Mouse (Mus musculus): ENCODE measurements around the gene Map2k6. TPM values are rescaled to one million over a fixed set of nuclear protein-coding genes. Genes with fewer than 3 reads are reported as not detected.

Map2k6 gene
- polyA plus RNA-seq, 1 experiment = 3.6 TPM

- TF ChIP-seq CTCF (IDR thresholded peaks at IDR 0.05; ENCODE audit: low read depth, low read length) (no peak), POLR2A (IDR thresholded peaks at IDR 0.05; ENCODE audit: borderline replicate concordance, low read depth, low read length) (no peak)
- H3K27ac ChIP-seq (ENCODE audit: insufficient read depth, low read depth, low read length) = no peak overlapping the region
- H3K4me3 ChIP-seq (ENCODE audit: insufficient read depth, low read length) = no peak overlapping the region
- peaks cover 17% of the 10 kb centered on the region for H3K4me1 ChIP-seq (ENCODE audit: control insufficient read depth, insufficient read depth, low read length)
Observed at GRCm38 (mm10) chr11:110477961-110478869, 79.3 kb downstream of the Map2k6 start.

GRCm38 (mm10) chr11:110478978-110479384 is 80.1 kb downstream of the Map2k6 start:
- Histone ChIP-seq H3K27ac (ENCODE audit: insufficient read depth, low read depth, low read length) (no peak overlapping the region; the same call in 1 of the 2 replicates), H3K4me1 (ENCODE audit: control insufficient read depth, insufficient read depth, low read length) (peaks cover 17% of the 10 kb centered on the region), H3K4me3 (ENCODE audit: insufficient read depth, low read length) (peak overlapping the region; percentile 44)
- TF ChIP-seq CTCF (IDR thresholded peaks at IDR 0.05; ENCODE audit: low read depth, low read length) (no peak), POLR2A (IDR thresholded peaks at IDR 0.05; ENCODE audit: borderline replicate concordance, low read depth, low read length) (no peak)

- Histone ChIP-seq H3K4me1 (ENCODE audit: control insufficient read depth, insufficient read depth, low read length) (peaks cover 17% of the 10 kb centered on the region), H3K4me3 (ENCODE audit: insufficient read depth, low read length) (no peak overlapping the region), H3K27ac (ENCODE audit: insufficient read depth, low read depth, low read length) (no peak overlapping the region)
- no peak for TF ChIP-seq CTCF (IDR thresholded peaks at IDR 0.05; ENCODE audit: low read depth, low read length)
- TF ChIP-seq POLR2A (IDR thresholded peaks at IDR 0.05; ENCODE audit: borderline replicate concordance, low read depth, low read length) = no peak
Observed at GRCm38 (mm10) chr11:110481406-110481805, 82.5 kb downstream of the Map2k6 start.

- no peak for TF ChIP-seq CTCF (IDR thresholded peaks at IDR 0.05; ENCODE audit: low read depth, low read length)
- TF ChIP-seq POLR2A (IDR thresholded peaks at IDR 0.05; ENCODE audit: borderline replicate concordance, low read depth, low read length) = no peak
- no peak overlapping the region for H3K27ac ChIP-seq (ENCODE audit: insufficient read depth, low read depth, low read length)
- peaks cover 12% of the 10 kb centered on the region for H3K4me1 ChIP-seq (ENCODE audit: control insufficient read depth, insufficient read depth, low read length)
- H3K4me3 ChIP-seq (ENCODE audit: insufficient read depth, low read length) = no peak overlapping the region
Observed at GRCm38 (mm10) chr11:110482176-110482575, 83.3 kb downstream of the Map2k6 start.

GRCm38 (mm10) chr11:110482649-110483048 is 83.7 kb downstream of the Map2k6 start:
- Histone ChIP-seq H3K27ac (ENCODE audit: insufficient read depth, low read depth, low read length) (no peak overlapping the region), H3K4me3 (ENCODE audit: insufficient read depth, low read length) (no peak overlapping the region), H3K4me1 (ENCODE audit: control insufficient read depth, insufficient read depth, low read length) (peaks cover 7% of the 10 kb centered on the region)
- TF ChIP-seq CTCF (IDR thresholded peaks at IDR 0.05; ENCODE audit: low read depth, low read length) = no peak
- no peak for TF ChIP-seq POLR2A (IDR thresholded peaks at IDR 0.05; ENCODE audit: borderline replicate concordance, low read depth, low read length)

GRCm38 (mm10) chr11:110483165-110483564 is 84.2 kb downstream of the Map2k6 start:
- peaks cover 7% of the 10 kb centered on the region for H3K4me1 ChIP-seq (ENCODE audit: control insufficient read depth, insufficient read depth, low read length)
- H3K27ac ChIP-seq (ENCODE audit: insufficient read depth, low read depth, low read length) = no peak overlapping the region
- no peak overlapping the region for H3K4me3 ChIP-seq (ENCODE audit: insufficient read depth, low read length)
- TF ChIP-seq POLR2A (IDR thresholded peaks at IDR 0.05; ENCODE audit: borderline replicate concordance, low read depth, low read length) (no peak), CTCF (IDR thresholded peaks at IDR 0.05; ENCODE audit: low read depth, low read length) (no peak)

- Histone ChIP-seq H3K4me1 (ENCODE audit: control insufficient read depth, insufficient read depth, low read length) (peaks cover 7% of the 10 kb centered on the region), H3K4me3 (ENCODE audit: insufficient read depth, low read length) (no peak overlapping the region), H3K27ac (ENCODE audit: insufficient read depth, low read depth, low read length) (no peak overlapping the region)
- no peak for TF ChIP-seq POLR2A (IDR thresholded peaks at IDR 0.05; ENCODE audit: borderline replicate concordance, low read depth, low read length)
- no peak for TF ChIP-seq CTCF (IDR thresholded peaks at IDR 0.05; ENCODE audit: low read depth, low read length)
Observed at GRCm38 (mm10) chr11:110484426-110484825, 85.5 kb downstream of the Map2k6 start.

GRCm38 (mm10) chr11:110485081-110485480 is 86.2 kb downstream of the Map2k6 start:
- TF ChIP-seq CTCF (IDR thresholded peaks at IDR 0.05; ENCODE audit: low read depth, low read length) = no peak
- no peak for TF ChIP-seq POLR2A (IDR thresholded peaks at IDR 0.05; ENCODE audit: borderline replicate concordance, low read depth, low read length)
- H3K4me3 ChIP-seq (ENCODE audit: insufficient read depth, low read length) = no peak overlapping the region
- peaks cover 1% of the 10 kb centered on the region for H3K4me1 ChIP-seq (ENCODE audit: control insufficient read depth, insufficient read depth, low read length)
- H3K27ac ChIP-seq (ENCODE audit: insufficient read depth, low read depth, low read length) = no peak overlapping the region

- Histone ChIP-seq H3K4me1 (ENCODE audit: control insufficient read depth, insufficient read depth, low read length) (no peaks in the 10 kb centered on the region), H3K27ac (ENCODE audit: insufficient read depth, low read depth, low read length) (no peak overlapping the region), H3K4me3 (ENCODE audit: insufficient read depth, low read length) (no peak overlapping the region)
- TF ChIP-seq POLR2A (IDR thresholded peaks at IDR 0.05; ENCODE audit: borderline replicate concordance, low read depth, low read length) (no peak), CTCF (IDR thresholded peaks at IDR 0.05; ENCODE audit: low read depth, low read length) (no peak)
Observed at GRCm38 (mm10) chr11:110487796-110488195, 88.9 kb downstream of the Map2k6 start.

GRCm38 (mm10) chr11:110488301-110488700 is 89.4 kb downstream of the Map2k6 start:
- no peaks in the 10 kb centered on the region for H3K4me1 ChIP-seq (ENCODE audit: control insufficient read depth, insufficient read depth, low read length)
- no peak overlapping the region for H3K4me3 ChIP-seq (ENCODE audit: insufficient read depth, low read length)
- TF ChIP-seq POLR2A (IDR thresholded peaks at IDR 0.05; ENCODE audit: borderline replicate concordance, low read depth, low read length) (no peak), CTCF (IDR thresholded peaks at IDR 0.05; ENCODE audit: low read depth, low read length) (no peak)
- no peak overlapping the region for H3K27ac ChIP-seq (ENCODE audit: insufficient read depth, low read depth, low read length)

All from bone marrow macrophage, adult 2 months (primary cell).